Mouse (Mus musculus): Measurements from ENCODE around the gene Rpa2.
"Not testable (repeated sequence)": the region's sequence is repeated elsewhere in the genome, so short reads cannot be mapped to it uniquely, and the experiment has no call there.

Rpa2 gene

DNA sequence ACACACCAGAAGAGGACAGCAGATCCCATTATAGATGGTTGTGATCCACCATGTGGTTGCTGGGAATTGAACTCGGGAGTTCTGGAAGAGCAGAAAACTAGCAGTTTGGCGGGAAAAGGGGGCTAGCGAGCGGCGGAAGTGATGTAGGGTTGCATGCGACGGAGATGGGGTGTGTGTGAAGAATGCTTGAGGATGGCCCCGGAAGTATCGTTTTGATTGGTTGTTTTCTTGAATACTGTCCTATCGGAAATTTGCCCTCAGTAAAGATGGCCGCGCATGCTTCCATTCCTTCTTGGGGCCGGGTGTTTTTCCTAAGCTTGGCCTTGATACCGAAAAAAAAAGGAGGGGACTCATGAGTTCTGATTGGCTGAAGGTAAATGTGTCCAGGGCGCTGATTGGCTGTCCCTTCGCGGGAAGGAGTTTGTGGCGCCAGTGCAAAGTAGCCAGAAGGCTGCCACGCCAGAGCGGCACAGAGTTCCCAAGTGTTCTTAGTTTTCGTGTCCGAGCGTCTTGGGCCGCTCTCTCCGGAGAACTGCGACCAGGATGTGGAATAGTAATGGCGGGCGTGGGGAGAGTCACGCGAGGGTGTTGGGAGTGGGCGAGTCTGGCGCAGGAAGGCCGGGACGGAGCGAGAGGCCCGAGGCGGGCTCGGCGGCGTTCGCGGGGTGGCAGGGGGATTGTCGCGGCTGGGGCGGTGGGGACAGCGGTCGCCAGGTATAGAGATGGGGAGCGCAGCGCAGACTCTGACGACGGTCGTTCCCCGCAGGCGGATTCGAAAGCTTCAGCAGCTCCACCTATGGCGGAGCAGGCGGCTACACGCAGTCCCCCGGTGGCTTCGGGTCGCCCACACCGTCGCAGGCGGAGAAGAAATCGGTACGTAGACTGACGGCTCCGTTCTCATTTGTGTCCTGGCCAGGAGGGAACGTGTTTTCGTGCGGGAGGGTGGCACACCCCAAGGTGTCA, at the start of gene Rpa2:
Gene Rpa2, plus strand, starts transcription at position 419 of the 963 bp plus-strand sequence.
- DNase-seq (ENCODE audit: low spot score), result peak; percentile 94

DNA sequence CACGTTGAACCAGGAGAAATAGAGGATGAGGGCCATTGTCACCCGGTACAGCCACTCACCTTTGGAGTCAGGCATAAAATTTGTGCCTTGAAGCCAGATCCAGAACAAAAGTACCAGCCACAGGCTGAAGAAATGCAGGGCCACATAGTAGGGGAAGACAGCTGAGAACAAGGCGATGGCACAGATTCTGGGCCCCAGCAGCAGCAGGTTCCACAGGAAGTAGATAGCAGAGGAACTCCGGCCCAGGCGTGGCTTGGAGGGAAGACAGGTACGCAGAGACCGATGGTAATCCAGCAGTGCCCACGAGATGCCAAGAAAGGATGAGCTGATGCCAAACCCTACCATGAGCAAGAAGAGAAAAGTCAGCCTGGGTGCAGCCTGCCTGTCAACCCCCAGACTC, 39.9 kb upstream of the Rpa2 start:
- DNase-seq (ENCODE audit: low spot score), result no peak

- no peak for DNase-seq (ENCODE audit: low spot score)
Measured at GRCm38 (mm10) chr4:132731616-132732015, 36.5 kb upstream of the Rpa2 start.

- DNase-seq (ENCODE audit: low spot score), result peak; percentile 92
Measured at GRCm38 (mm10) chr4:132732148-132732684, 35.9 kb upstream of the Rpa2 start, which contains the start of gene Xkr8. Gene Xkr8, minus strand, starts transcription at chr4:132732546.

- no peak for DNase-seq (ENCODE audit: low spot score)
Measured at GRCm38 (mm10) chr4:132733071-132733770, 34.9 kb upstream of the Rpa2 start.

DNA sequence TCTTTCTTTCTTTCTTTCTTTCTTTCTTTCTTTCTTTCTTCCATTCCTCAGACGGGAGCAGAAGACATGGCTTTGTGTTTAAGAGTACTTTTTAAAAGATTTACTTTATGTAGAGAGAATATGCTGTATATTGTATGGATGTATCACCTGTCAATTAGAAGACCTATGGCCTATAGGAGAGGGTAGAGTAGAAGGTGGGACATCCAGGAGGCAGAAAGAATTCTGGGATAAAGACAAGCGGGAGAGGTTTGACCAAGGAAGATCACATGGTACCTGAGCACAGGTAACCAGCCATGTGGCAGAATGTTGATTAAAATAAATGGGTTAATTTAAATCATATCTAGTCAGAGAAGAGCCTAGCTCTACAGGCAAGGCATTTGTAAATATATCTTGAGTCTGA, 33.4 kb upstream of the Rpa2 start:
- DNase-seq (ENCODE audit: low spot score), result no peak

DNA sequence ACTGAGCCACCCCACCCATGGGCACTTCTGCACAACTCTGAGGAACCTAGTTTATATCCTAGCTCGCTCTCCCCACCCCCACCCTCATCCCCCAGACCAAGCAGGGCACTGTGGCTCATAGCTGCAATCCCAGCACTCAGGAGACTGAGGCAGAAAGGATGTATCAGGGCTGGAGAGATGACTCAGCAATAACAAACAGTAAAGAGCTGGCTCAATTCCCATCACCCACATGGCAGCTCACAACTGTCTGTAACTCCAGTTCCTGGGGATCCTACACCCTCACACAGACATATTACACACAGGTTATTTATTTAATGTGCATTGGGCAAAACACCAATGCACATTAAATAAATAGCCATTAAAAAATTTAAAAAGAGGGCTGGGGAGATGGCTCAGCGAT, 32.7 kb upstream of the Rpa2 start:
- DNase-seq (ENCODE audit: low spot score), result no peak

DNA sequence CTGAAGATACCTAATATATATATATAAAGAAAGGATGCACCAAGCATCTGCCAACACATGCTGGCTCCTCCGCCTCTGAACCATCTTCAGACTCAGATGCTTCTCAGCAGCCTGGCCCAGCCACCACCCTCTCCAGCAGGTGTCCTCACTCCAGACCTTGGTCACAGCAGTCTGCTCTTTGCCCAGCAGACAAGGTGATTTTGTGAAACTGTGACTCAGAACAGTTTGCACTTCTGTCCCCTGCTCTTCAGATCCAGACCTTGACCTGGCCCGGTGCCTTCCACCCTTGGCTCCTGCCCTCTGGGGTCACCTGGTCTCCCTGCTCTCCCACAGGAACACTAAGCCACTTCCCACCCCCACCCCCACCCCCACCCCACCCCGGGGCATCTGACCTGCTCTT, 32.2 kb upstream of the Rpa2 start:
- DNase-seq (ENCODE audit: low spot score), result no peak

- not testable (repeated sequence) for DNase-seq (ENCODE audit: low spot score)
Measured at GRCm38 (mm10) chr4:132737154-132737553, 31.0 kb upstream of the Rpa2 start.

- no peak for DNase-seq (ENCODE audit: low spot score)
Measured at GRCm38 (mm10) chr4:132741491-132741890, 26.6 kb upstream of the Rpa2 start.

GRCm38 (mm10) chr4:132743992-132744911, 23.9 kb upstream of the Rpa2 start:
- peak; percentile 59 for DNase-seq (ENCODE audit: low spot score)

DNA sequence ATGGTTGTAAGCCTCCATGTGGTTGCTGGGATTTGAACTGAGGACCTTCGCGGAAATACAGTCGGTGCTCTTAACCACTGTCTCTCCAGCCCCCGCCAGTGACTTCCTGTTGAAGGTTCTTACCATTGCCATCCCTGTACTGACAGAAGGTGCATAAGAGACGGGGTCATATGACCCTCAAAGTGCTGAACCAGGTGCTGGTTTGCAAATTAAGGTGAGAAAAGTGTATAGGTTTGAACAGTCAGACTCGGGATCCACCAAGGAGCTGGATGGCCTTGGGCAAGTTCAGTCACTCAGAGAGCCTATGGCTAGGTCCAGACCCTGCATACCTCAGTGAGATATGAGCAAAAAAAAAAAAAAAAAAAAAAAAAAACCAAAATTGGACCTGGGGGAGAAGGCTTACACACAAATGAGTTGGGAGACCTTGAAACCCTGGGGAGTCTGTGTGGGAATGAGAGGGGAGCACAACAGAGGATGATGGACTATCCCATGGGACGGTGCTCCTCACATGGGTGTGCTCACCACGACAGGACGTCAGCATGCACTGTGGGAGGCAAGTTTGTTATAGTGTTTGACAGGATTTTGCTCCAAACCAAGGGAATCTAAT, 21.1 kb upstream of the Rpa2 start:
- DNase-seq (ENCODE audit: low spot score), result no peak

GRCm38 (mm10) chr4:132747664-132748259, 20.4 kb upstream of the Rpa2 start:
- no peak for DNase-seq (ENCODE audit: low spot score)

GRCm38 (mm10) chr4:132748778-132749177, 19.4 kb upstream of the Rpa2 start:
- DNase-seq (ENCODE audit: low spot score), result no peak

DNA sequence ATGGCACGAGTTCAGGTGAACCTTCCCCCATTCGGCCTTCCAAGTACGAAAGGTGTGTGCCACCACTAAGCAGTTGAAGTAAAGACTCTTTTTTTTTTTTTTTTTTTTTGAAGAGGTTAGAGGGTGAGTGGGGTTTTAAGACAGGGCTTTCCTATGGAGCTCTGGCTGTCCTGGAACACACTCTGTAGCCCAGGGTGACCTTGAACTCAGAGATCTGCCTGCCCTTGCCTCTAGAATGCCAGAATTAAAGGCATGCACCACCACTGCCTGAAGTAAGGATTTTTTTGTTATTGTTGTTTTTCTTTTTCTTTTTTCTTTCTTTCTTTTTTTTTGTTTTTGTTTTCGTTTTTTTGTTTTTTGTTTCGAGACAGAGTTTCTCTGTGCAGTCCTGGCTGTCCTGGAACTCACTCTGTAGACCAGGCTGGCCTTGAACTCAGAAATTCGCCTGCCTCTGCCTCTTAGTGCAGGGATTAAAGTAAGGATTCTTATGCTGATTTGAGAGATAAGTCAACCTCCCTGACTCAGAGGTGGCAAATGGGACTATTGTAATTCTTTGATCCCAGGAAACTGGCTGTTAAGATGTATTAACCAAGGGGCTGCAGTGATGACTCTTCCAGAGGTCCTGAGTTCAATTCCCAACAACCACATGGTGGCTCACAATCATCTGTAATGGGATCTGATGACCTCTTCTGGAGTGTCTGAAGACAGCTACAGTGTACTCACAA, 18.7 kb upstream of the Rpa2 start:
- DNase-seq (ENCODE audit: low spot score), result no peak

DNA sequence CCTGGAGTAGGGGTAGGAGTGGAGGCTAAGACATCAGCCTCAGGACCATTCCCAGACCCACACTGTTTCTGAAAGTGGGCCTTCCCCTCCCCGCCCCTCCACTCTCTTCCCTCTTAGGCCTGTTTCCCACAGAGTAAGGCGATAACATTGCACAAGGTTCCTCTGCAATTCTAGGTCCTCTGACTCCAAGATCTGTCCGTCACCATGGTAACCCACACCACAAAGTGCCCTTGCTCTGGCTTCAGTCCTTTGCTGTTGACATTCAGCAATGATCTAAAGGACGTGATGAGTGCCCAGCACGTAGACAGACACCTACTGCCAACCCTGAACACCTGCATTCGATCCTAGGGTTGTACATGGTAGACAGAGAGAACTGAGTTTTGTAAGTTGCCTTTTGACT, 15.1 kb upstream of the Rpa2 start:
- DNase-seq (ENCODE audit: low spot score), result no peak

DNA sequence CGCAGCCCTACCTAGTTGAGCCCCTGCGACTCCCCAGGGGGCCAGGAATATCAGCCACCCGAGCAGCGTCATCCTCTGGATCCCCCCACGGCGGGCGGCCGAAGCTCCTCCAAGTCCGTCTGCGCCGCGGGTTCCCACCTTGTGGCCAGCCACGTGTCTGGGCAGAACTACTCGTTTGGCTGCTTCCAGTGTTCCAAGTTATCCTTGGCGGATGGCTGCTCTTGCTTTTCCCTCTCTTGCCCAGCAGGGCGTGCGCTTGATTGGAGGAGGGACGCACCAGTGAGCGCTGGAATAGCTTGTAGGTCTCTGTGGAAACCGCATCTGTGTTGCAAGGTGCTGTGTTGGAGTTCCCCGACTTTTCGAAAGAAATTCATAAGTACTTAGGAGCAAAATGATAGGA, 11.2 kb upstream of the Rpa2 start, which contains the start of gene Smpdl3b:
Gene Smpdl3b, minus strand, starts transcription at position 279 of the 400 bp plus-strand sequence.
- DNase-seq (ENCODE audit: low spot score), result peak; percentile 81

DNA sequence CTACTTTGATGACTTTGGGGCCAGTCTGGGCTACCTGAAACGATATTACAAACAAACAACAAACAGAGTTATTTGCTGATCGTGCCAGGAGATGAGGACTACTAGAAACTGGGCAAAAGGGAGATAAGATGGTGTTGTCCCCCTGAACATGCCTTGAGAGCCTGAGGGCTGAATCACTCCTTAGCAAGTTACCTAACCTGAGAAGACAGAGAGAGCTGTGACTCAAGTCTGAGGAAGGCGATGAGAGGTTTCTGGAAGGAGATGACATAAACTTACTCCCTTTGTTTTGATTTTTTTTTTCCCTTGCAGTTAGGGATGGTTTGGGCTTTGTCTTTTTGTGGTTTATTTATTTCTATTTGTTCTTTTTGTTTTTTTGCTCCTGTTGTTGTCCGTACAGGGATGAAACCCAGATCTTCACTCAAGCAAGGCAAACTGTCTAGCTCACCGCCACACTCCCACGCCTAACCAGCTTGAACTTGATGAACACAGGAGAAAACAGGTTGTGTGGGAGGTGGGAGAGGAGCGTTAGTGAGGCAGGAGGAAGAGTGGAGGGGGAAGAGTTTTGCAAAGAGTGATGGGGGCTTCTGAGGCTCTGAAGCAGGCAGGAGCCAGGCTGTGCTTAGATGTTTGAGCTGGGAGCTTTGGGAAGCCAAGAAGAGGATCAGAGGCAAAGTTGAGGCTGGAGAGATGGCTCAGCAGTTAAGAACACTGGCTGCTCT, 10.3 kb upstream of the Rpa2 start:
- no peak for DNase-seq (ENCODE audit: low spot score)

DNA sequence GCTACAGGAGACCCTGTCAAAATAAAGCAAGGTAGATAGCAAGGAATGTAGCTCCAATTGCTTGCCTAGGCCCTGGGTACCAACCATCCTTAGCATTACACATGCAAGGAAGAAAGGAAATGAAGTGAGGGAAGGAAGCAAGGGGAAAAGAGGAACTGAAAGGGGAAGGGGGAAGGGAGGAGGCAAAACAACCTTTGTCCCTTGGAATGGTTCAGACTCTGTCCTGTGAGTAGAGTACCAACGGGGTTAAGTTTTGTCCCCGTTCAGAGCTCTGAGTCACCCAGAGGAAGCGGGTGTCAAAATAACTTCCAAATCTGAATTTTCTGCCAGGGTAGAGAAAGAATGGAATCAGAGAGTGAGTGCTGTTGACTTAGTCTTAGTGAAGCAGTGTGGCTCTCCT, 7.8 kb upstream of the Rpa2 start:
- no peak for DNase-seq (ENCODE audit: low spot score)
